Mouse (Mus musculus): ENCODE results near the gene Cdh13. TPM values are rescaled to one million over a fixed set of nuclear protein-coding genes. Genes with fewer than 3 reads are reported as not detected.

Gene Cdh13
- polyA plus RNA-seq, 1 experiment: 9.4 TPM

GRCm38 (mm10) chr8:118565186-118565585 lies 281.7 kb downstream of the Cdh13 start:
- Histone ChIP-seq H3K79me2 (ENCODE audit: control insufficient read depth, insufficient read depth) (no peaks in the 10 kb centered on the region), H3K27me3 (ENCODE audit: control insufficient read depth, insufficient read depth, insufficient read length) (no peaks in the 10 kb centered on the region)

GRCm38 (mm10) chr8:118565887-118566747 lies 282.6 kb downstream of the Cdh13 start:
- no peaks in the 10 kb centered on the region for H3K27me3 ChIP-seq (ENCODE audit: control insufficient read depth, insufficient read depth, insufficient read length)
- H3K79me2 ChIP-seq (ENCODE audit: control insufficient read depth, insufficient read depth): no peaks in the 10 kb centered on the region
- no peak overlapping the region for H3K4me3 ChIP-seq (ENCODE audit: insufficient read depth, poor library complexity, severe bottlenecking)
- TF ChIP-seq USF1 (IDR thresholded peaks at IDR 0.05; ENCODE audit: low read depth) (peak; percentile 56), MYOG (IDR thresholded peaks at IDR 0.05; ENCODE audit: control insufficient read depth, extremely low read depth, insufficient read length) (no peak)
- no peak overlapping the region for H3ac ChIP-seq (ENCODE audit: control insufficient read depth, insufficient read length, low read depth)
- H3K36me3 ChIP-seq (ENCODE audit: control insufficient read depth, insufficient read depth): no peaks in the 10 kb centered on the region
- H3K79me3 ChIP-seq (ENCODE audit: low read depth): no peaks in the 10 kb centered on the region

More at GRCm38 (mm10) chr8:118565186-118565585, 281.7 kb downstream of the Cdh13 start:
- no peak overlapping the region for H3ac ChIP-seq (ENCODE audit: control insufficient read depth, insufficient read length, low read depth)
- no peaks in the 10 kb centered on the region for H3K36me3 ChIP-seq (ENCODE audit: control insufficient read depth, insufficient read depth)
- TF ChIP-seq MAX (IDR thresholded peaks at IDR 0.05) (no peak), CTCF (IDR thresholded peaks at IDR 0.05; ENCODE audit: control insufficient read depth, insufficient read depth, insufficient read length) (no peak), MYOD1 (IDR thresholded peaks at IDR 0.05; ENCODE audit: control insufficient read depth, insufficient read length, low read depth) (no peak), CEBPB (IDR thresholded peaks at IDR 0.05; ENCODE audit: low read depth) (no peak), MYOG (IDR thresholded peaks at IDR 0.05; ENCODE audit: control insufficient read depth, extremely low read depth, insufficient read length) (no peak), FOSL1 (IDR thresholded peaks at IDR 0.05; ENCODE audit: insufficient read depth, low read length, poor library complexity, severe bottlenecking) (no peak), USF1 (IDR thresholded peaks at IDR 0.05; ENCODE audit: low read depth) (no peak)
- no peaks in the 10 kb centered on the region for H3K79me3 ChIP-seq (ENCODE audit: low read depth)
- no peak overlapping the region for H3K4me3 ChIP-seq (ENCODE audit: insufficient read depth, poor library complexity, severe bottlenecking)

- H3ac ChIP-seq (ENCODE audit: control insufficient read depth, insufficient read length, low read depth): no peak overlapping the region
- TF ChIP-seq USF1 (IDR thresholded peaks at IDR 0.05; ENCODE audit: low read depth) (no peak), MYOG (IDR thresholded peaks at IDR 0.05; ENCODE audit: control insufficient read depth, extremely low read depth, insufficient read length) (no peak), MYOD1 (IDR thresholded peaks at IDR 0.05; ENCODE audit: control insufficient read depth, insufficient read length, low read depth) (no peak), CEBPB (IDR thresholded peaks at IDR 0.05; ENCODE audit: low read depth) (no peak), MAX (IDR thresholded peaks at IDR 0.05) (no peak), FOSL1 (IDR thresholded peaks at IDR 0.05; ENCODE audit: insufficient read depth, low read length, poor library complexity, severe bottlenecking) (no peak), CTCF (IDR thresholded peaks at IDR 0.05; ENCODE audit: control insufficient read depth, insufficient read depth, insufficient read length) (no peak)
- no peaks in the 10 kb centered on the region for H3K79me3 ChIP-seq (ENCODE audit: low read depth)
Measured at GRCm38 (mm10) chr8:118569366-118569765, 285.8 kb downstream of the Cdh13 start.

DNA sequence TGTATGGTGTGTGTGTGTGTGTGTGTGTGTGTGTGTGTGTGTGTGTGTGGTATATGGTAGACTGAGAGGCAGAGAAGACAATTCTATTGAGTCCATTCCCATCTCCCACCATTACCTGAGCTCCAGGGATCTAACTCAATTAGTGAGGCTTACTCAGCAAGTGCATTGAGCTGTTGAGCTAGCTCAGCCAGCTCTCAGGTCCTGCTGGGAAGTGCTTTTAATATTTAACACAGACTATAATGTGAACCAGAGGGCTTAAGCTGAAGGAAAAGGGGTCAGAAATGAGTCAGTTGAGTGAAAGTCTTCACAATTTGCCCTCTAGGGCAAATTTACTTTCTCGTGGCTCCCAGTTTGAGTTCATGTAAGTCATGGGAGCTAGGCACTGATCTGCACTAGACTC lies 297.7 kb downstream of the Cdh13 start:
- H3K79me2 ChIP-seq (ENCODE audit: control insufficient read depth, insufficient read depth): no peaks in the 10 kb centered on the region
- H3K27me3 ChIP-seq (ENCODE audit: control insufficient read depth, insufficient read depth, insufficient read length): no peaks in the 10 kb centered on the region
- H3K36me3 ChIP-seq (ENCODE audit: control insufficient read depth, insufficient read depth): no peaks in the 10 kb centered on the region
- no peaks in the 10 kb centered on the region for H3K79me3 ChIP-seq (ENCODE audit: low read depth)
- TF ChIP-seq MAX (IDR thresholded peaks at IDR 0.05): no peak
- no peak for TF ChIP-seq USF1 (IDR thresholded peaks at IDR 0.05; ENCODE audit: low read depth)
- no peak for TF ChIP-seq MYOG (IDR thresholded peaks at IDR 0.05; ENCODE audit: control insufficient read depth, extremely low read depth, insufficient read length)
- TF ChIP-seq CTCF (IDR thresholded peaks at IDR 0.05; ENCODE audit: control insufficient read depth, insufficient read depth, insufficient read length): no peak
- no peak for TF ChIP-seq FOSL1 (IDR thresholded peaks at IDR 0.05; ENCODE audit: insufficient read depth, low read length, poor library complexity, severe bottlenecking)
- TF ChIP-seq MYOD1 (IDR thresholded peaks at IDR 0.05; ENCODE audit: control insufficient read depth, insufficient read length, low read depth): no peak
- no peak for TF ChIP-seq CEBPB (IDR thresholded peaks at IDR 0.05; ENCODE audit: low read depth)
- no peak overlapping the region for H3ac ChIP-seq (ENCODE audit: control insufficient read depth, insufficient read length, low read depth)
- no peak overlapping the region for H3K4me3 ChIP-seq (ENCODE audit: insufficient read depth, poor library complexity, severe bottlenecking)

More at GRCm38 (mm10) chr8:118569366-118569765, 285.8 kb downstream of the Cdh13 start:
- Histone ChIP-seq H3K79me2 (ENCODE audit: control insufficient read depth, insufficient read depth) (no peaks in the 10 kb centered on the region), H3K4me3 (ENCODE audit: insufficient read depth, poor library complexity, severe bottlenecking) (no peak overlapping the region), H3K27me3 (ENCODE audit: control insufficient read depth, insufficient read depth, insufficient read length) (no peaks in the 10 kb centered on the region), H3K36me3 (ENCODE audit: control insufficient read depth, insufficient read depth) (no peaks in the 10 kb centered on the region)

- no peaks in the 10 kb centered on the region for H3K27me3 ChIP-seq (ENCODE audit: control insufficient read depth, insufficient read depth, insufficient read length)
Measured at GRCm38 (mm10) chr8:118582185-118582584, 298.7 kb downstream of the Cdh13 start.

More at GRCm38 (mm10) chr8:118582185-118582584, 298.7 kb downstream of the Cdh13 start:
- Histone ChIP-seq H3K79me3 (ENCODE audit: low read depth) (no peaks in the 10 kb centered on the region), H3K4me3 (ENCODE audit: insufficient read depth, poor library complexity, severe bottlenecking) (no peak overlapping the region), H3K79me2 (ENCODE audit: control insufficient read depth, insufficient read depth) (no peaks in the 10 kb centered on the region), H3K36me3 (ENCODE audit: control insufficient read depth, insufficient read depth) (no peaks in the 10 kb centered on the region), H3ac (ENCODE audit: control insufficient read depth, insufficient read length, low read depth) (no peak overlapping the region)
- TF ChIP-seq USF1 (IDR thresholded peaks at IDR 0.05; ENCODE audit: low read depth) (no peak), CEBPB (IDR thresholded peaks at IDR 0.05; ENCODE audit: low read depth) (no peak), MAX (IDR thresholded peaks at IDR 0.05) (no peak), MYOD1 (IDR thresholded peaks at IDR 0.05; ENCODE audit: control insufficient read depth, insufficient read length, low read depth) (no peak), FOSL1 (IDR thresholded peaks at IDR 0.05; ENCODE audit: insufficient read depth, low read length, poor library complexity, severe bottlenecking) (no peak), CTCF (IDR thresholded peaks at IDR 0.05; ENCODE audit: control insufficient read depth, insufficient read depth, insufficient read length) (no peak), MYOG (IDR thresholded peaks at IDR 0.05; ENCODE audit: control insufficient read depth, extremely low read depth, insufficient read length) (no peak)
